Mouse (Mus musculus) heart, embryonic 16.5 days (tissue): ENCODE results near the gene Picalm. TPM values are rescaled to one million over a fixed set of nuclear protein-coding genes. Genes with fewer than 3 reads are reported as not detected.

Experiments used
- ATAC-seq: fragments of 200-750 bp; cut with Nextera tagmentation; replicated peaks from 2 replicates; pipeline ENCODE4 v1.8.0; 2017; ENCODE audit warnings: moderate number of reproducible peaks; ENCODE audit not compliant: insufficient read depth, low FRiP score; ENCODE audit errors: extremely low read depth
- H3K27ac ChIP-seq: fragments of 300-500 bp; sonication (generic); 2 replicates; pipeline ENCODE4 v1.5.1; 2014; ENCODE audit warnings: mild to moderate bottlenecking, low read length, control low read depth, moderate library complexity
- H3K27me3 ChIP-seq: fragments of 300-500 bp; sonication (generic); 2 replicates; pipeline ENCODE4 v1.6.1; 2014; ENCODE audit warnings: low read length, mixed read lengths; ENCODE audit not compliant: control insufficient read depth, insufficient read depth
- H3K36me3 ChIP-seq: fragments of 300-500 bp; sonication (generic); 2 replicates; pipeline ENCODE4 v1.6.1; 2014; ENCODE audit not compliant: control insufficient read depth, insufficient read depth
- H3K4me1 ChIP-seq: fragments of 300-500 bp; sonication (generic); 2 replicates; pipeline ENCODE4 v1.6.1; 2014; ENCODE audit warnings: low read length, mixed read lengths; ENCODE audit not compliant: control insufficient read depth, insufficient read depth
- H3K4me2 ChIP-seq: fragments of 300-500 bp; sonication (generic); 2 replicates; pipeline ENCODE4 v1.6.1; 2014; ENCODE audit warnings: low read depth, mild to moderate bottlenecking, control low read depth, low read length
- H3K4me3 ChIP-seq: fragments of 300-500 bp; sonication (generic); 2 replicates; pipeline ENCODE4 v1.5.1; 2014; ENCODE audit warnings: mild to moderate bottlenecking, control low read depth, low read length
- H3K9ac ChIP-seq: fragments of 300-500 bp; sonication (generic); 2 replicates; pipeline ENCODE4 v1.6.1; 2014; ENCODE audit warnings: low read length, control low read depth
- H3K9me3 ChIP-seq: fragments of 300-500 bp; sonication (generic); replicated peaks from 2 replicates; pipeline ENCODE4 v1.6.1; 2016; ENCODE audit warnings: low read length; ENCODE audit not compliant: control insufficient read depth
- WGBS: fragments of 180-500 bp; shearing (Covaris S2); extraction: QIAGEN DNeasy Blood & Tissue Kit; methylation state at CpG from one replicate; pipeline ENCODE4 v1.1.7; 2014; 5-methylcytosine and 5-hydroxymethylcytosine counted together
- polyA plus RNA-seq: library from polyadenylated mRNA; unstranded; fragments of >200 nt; fragmentation: Nextera tagmentation; extraction: Ambion mirVana; gene quantifications from 2 replicates; pipeline ENCODE4 v1.2.1, GENCODE M21; 2015

Gene Picalm
- polyA plus RNA-seq, 1 experiment from 2014 or later: 26.9 TPM

DNA sequence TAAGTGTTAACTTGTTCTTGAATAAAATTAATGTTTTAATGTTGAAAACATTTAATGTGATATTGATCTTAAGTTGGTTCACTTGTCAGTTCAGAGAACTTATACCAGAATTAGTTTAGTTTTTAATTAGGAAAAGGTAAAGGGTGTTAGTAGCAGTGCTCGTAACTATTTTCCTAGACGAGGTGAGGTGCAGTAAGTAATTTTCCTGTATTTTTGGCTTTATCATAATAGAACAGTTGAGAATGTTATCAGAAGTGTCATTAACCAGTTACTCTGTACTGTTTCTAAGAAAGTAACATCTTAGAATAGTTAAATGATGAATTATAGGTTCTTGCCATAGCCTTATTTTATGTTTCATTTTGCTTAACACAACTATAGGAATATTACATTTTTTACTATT, 15.0 kb downstream of the Picalm start:
- ATAC-seq: no peak
- Histone ChIP-seq H3K4me3 (no peak overlapping the region), H3K9me3 (no peaks in the 10 kb centered on the region), H3K9ac (no peak overlapping the region), H3K4me1 (peaks cover 48% of the 10 kb centered on the region), H3K36me3 (no peaks in the 10 kb centered on the region), H3K27ac (no peak overlapping the region), H3K4me2 (no peak overlapping the region), H3K27me3 (no peaks in the 10 kb centered on the region)
- 47% methylated on average over 2 of the region's 2 CpGs for WGBS

DNA sequence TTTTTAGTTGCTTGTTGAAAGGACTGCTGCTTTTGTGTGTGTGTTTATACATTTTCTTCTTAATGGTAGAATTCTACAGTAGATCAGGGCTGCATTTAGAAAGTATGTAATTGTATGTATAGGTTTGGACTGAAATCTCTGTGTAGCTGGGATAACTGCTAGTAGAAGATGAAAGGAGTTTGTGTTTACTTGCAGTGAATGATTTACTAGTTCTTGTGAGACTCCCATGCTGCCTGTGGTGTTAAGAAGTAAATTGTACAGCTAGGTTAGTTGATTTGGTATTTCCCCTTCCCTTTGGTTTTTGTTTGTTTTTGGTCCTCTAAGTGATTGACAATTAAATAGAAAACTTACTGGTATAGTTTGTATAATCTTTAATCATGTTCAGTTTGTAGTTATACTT, 15.4 kb downstream of the Picalm start:
- Histone ChIP-seq H3K4me2 (no peak overlapping the region), H3K27me3 (no peaks in the 10 kb centered on the region), H3K9ac (peak overlapping the region; percentile 65), H3K9me3 (no peaks in the 10 kb centered on the region), H3K4me3 (no peak overlapping the region), H3K4me1 (peaks cover 48% of the 10 kb centered on the region), H3K27ac (peak overlapping the region; percentile 95), H3K36me3 (no peaks in the 10 kb centered on the region)
- no peak for ATAC-seq

DNA sequence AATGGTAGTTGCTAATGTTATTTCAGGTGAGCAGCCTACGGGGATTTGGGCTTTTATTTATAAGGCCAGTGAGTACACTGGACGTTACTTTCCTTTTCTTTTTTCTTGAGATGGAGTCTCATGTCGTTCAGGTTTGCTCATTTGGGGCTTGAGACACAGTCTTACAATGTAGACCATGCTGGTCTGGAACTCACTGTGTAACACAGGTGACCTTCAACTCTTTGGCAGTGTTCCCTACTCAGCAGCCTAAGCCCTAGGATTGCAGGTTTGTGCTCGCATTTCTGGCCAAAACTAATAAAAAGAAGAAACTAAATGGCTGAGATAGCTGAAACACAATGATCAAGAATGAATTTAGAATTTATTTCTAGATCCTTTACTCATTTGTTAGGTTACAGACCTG, 15.9 kb downstream of the Picalm start:
- peak overlapping the region; percentile 60 for H3K4me2 ChIP-seq
- H3K36me3 ChIP-seq: no peaks in the 10 kb centered on the region
- H3K4me1 ChIP-seq: peaks cover 48% of the 10 kb centered on the region
- 20% methylated on average over 4 of the region's 4 CpGs for WGBS
- H3K4me3 ChIP-seq: peak overlapping the region; percentile 23; the same call in 1 of the 2 replicates
- H3K9ac ChIP-seq: peak overlapping the region; percentile 65
- H3K27ac ChIP-seq: peak overlapping the region; percentile 95
- no peaks in the 10 kb centered on the region for H3K9me3 ChIP-seq
- peak; percentile 83 for ATAC-seq
- no peaks in the 10 kb centered on the region for H3K27me3 ChIP-seq

DNA sequence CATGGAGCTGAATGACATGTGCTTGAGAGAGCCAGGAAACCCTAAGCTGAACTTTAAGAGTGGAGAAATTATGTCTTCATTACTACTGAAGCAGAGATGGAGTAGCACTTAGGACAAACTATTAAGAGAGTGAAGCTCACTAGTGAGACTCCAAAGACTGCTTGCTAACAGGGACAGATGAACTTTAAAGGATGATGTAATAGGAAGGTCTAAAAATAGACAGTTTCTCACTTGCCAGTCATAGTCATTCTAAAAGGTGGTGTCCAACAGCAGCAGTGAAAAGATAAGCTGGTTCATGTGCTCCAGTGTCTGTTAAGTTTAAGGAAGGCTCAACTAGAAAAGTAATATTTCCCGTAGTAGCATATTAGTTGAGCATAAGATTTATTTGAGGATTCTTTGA, 16.3 kb downstream of the Picalm start:
- no peaks in the 10 kb centered on the region for H3K36me3 ChIP-seq
- peak overlapping the region; percentile 95 for H3K27ac ChIP-seq
- 5% methylated on average over 1 of the region's 1 CpGs for WGBS
- no peaks in the 10 kb centered on the region for H3K27me3 ChIP-seq
- peak overlapping the region; percentile 23; the same call in 1 of the 2 replicates for H3K4me3 ChIP-seq
- no peaks in the 10 kb centered on the region for H3K9me3 ChIP-seq
- peaks cover 47% of the 10 kb centered on the region for H3K4me1 ChIP-seq
- peak; percentile 87 for ATAC-seq
- H3K9ac ChIP-seq: peak overlapping the region; percentile 65
- peak overlapping the region; percentile 60 for H3K4me2 ChIP-seq

DNA sequence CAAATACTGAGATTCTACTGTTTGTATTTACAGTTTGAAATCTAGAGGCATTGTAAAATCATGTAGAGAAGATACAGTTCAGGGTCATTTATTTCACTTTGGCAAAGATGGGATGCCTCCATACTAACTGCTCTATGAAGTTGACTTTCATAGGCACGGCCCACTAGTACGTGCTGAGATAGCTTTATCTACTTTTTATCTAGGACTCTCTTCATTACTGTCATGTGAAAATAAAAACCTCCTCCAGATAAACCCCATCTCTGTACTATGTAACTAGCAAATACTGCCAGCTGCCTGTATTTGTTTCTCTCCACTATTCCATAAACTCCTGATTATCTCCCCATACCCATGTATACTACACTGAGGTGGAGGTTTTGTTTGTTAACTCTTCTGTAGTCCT, 18.0 kb downstream of the Picalm start:
- 20% methylated on average over 2 of the region's 2 CpGs for WGBS
- Histone ChIP-seq H3K4me2 (no peak overlapping the region), H3K4me1 (peaks cover 40% of the 10 kb centered on the region), H3K9ac (0 out of 2 replicates have a peak overlapping the region, but pooled peaks have one; percentile 13), H3K27me3 (no peaks in the 10 kb centered on the region), H3K4me3 (no peak overlapping the region), H3K27ac (no peak overlapping the region), H3K36me3 (no peaks in the 10 kb centered on the region), H3K9me3 (no peaks in the 10 kb centered on the region)
- ATAC-seq: no peak

DNA sequence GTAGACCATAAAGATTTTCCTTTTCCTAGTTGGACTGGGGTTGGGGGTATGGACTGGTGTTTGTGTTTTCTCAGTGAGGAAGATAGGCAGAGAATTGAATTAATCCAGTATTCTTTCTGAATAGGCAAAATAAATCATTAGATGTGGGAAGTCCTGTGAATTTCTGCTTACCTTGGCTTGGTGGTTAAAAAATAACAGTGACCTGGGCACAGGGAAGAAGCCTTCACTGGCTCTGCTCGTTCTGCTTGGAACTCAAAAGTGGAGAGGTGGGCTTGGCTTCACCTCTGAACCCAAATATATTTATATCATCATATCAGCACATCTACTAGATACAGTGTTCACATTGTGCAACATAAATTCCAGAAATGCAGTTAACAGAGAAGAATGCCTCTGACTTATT, 18.5 kb downstream of the Picalm start:
- Histone ChIP-seq H3K9me3 (no peaks in the 10 kb centered on the region), H3K36me3 (no peaks in the 10 kb centered on the region), H3K4me2 (no peak overlapping the region), H3K4me1 (peaks cover 38% of the 10 kb centered on the region), H3K27ac (no peak overlapping the region), H3K4me3 (no peak overlapping the region), H3K27me3 (no peaks in the 10 kb centered on the region), H3K9ac (0 out of 2 replicates have a peak overlapping the region, but pooled peaks have one; percentile 13)
- WGBS: 26% methylated on average over 1 of the region's 1 CpGs
- ATAC-seq: no peak

DNA sequence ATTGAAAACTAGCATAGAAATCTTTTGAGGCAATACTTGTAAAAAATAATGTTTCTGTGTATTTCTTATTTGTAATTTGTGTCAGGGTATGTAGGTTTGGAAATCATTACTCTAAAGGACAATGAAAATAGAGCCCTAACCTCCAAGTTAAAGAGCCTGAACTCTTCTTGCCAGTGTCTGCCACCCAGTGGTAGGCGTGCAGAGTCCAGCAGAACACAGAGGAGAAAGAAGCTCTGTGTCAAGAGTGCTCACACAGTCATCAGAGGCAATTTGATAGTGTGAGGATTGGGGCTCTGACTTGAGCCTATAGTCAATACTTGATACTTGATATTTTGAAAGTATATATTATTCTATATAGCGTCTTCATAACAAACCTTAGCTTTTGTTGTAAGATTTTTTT, 20.3 kb downstream of the Picalm start:
- Histone ChIP-seq H3K9ac (no peak overlapping the region), H3K27me3 (no peaks in the 10 kb centered on the region), H3K4me3 (no peak overlapping the region), H3K4me2 (no peak overlapping the region), H3K4me1 (peaks cover 30% of the 10 kb centered on the region), H3K36me3 (no peaks in the 10 kb centered on the region), H3K9me3 (no peaks in the 10 kb centered on the region), H3K27ac (no peak overlapping the region)
- WGBS: 40% methylated on average over 2 of the region's 2 CpGs
- 0 out of 2 replicates have a peak, but pooled peaks have one; percentile 53 for ATAC-seq

DNA sequence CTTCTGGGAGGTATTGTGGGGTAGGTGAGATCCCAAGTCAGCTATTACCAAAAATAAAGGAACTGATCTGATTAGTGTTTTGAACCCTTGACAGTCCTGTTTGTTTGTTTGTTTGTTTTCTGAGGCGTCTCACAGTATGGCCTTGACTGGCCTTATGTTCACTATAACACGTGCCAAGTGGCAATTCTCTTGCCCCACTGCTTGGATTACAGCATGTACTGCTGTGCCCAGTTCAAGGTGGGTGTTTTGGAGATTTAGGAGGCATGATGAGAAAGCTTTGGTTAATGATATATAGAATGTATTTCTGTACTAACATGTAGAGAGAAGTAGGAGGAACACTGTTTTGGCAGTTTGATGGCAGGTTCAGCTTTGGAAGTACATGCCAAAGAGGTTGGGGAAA, 28.0 kb downstream of the Picalm start:
- H3K9me3 ChIP-seq: no peaks in the 10 kb centered on the region; the same call in 1 of the 2 replicates
- WGBS: 89% methylated on average over 2 of the region's 2 CpGs
- no peak overlapping the region for H3K4me2 ChIP-seq
- no peak for ATAC-seq
- H3K27ac ChIP-seq: no peak overlapping the region
- H3K36me3 ChIP-seq: peaks cover 21% of the 10 kb centered on the region
- no peak overlapping the region for H3K9ac ChIP-seq
- H3K4me3 ChIP-seq: no peak overlapping the region
- H3K4me1 ChIP-seq: peaks cover 6% of the 10 kb centered on the region
- no peaks in the 10 kb centered on the region for H3K27me3 ChIP-seq

DNA sequence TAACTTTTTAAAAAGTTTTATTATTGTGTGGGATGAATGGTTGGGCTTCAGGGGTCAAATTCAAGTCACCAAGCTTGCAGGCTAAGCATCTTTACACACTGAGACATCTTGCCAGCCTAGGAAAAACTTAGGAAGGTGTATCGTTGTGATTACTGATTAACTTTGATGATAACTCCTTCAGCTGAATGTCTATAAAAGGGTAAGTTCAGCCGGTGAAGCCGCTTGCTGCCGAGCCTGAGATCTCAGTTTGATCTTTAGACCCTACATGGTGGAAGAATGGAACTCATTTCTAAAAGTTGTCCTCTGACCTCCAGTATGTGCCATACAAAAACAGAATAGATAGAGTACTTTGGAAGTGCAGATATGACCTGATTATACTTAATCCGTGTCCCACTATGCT, 30.6 kb downstream of the Picalm start:
- H3K9me3 ChIP-seq: no peaks in the 10 kb centered on the region; the same call in 1 of the 2 replicates
- no peak overlapping the region for H3K4me2 ChIP-seq
- H3K9ac ChIP-seq: no peak overlapping the region
- H3K4me1 ChIP-seq: peaks cover 6% of the 10 kb centered on the region
- no peaks in the 10 kb centered on the region for H3K27me3 ChIP-seq
- no peak overlapping the region for H3K27ac ChIP-seq
- H3K36me3 ChIP-seq: peaks cover 22% of the 10 kb centered on the region
- 85% methylated on average over 5 of the region's 5 CpGs for WGBS
- no peak overlapping the region for H3K4me3 ChIP-seq
- no peak for ATAC-seq
